Mouse (Mus musculus): Measurements from ENCODE around the gene Gm9495. TPM values are rescaled to one million over a fixed set of nuclear protein-coding genes. Genes with fewer than 3 reads are reported as not detected.
A peak's percentile ranks its signal among the peaks of the same experiment; 100 is the strongest.
"Not testable (repeated sequence)": the region's sequence is repeated elsewhere in the genome, so short reads cannot be mapped to it uniquely, and the experiment has no call there.

The Gm9495 gene
- polyA plus RNA-seq (2015; fragmentation: Nextera tagmentation; extraction: Ambion mirVana), result not detected in 2 replicates

GRCm38 (mm10) chr8:69453465-69453864 is at the start of gene Gm9495:
TSS of gene Gm9495 (minus strand) at chr8:69453565.
- H3K4me2 ChIP-seq (replicated peaks); H3K9ac ChIP-seq; H3K4me1 ChIP-seq; H3K27me3 ChIP-seq; H3K9me3 ChIP-seq; H3K36me3 ChIP-seq; H3K27ac ChIP-seq; ATAC-seq (ENCODE audit: low FRiP score, low read depth); H3K4me3 ChIP-seq: not testable (repeated sequence)
- WGBS, result 91% methylated on average over 2 of the region's 3 CpGs

- H3K9me3 ChIP-seq, result not testable (repeated sequence)
- WGBS, result 81% methylated on average over 3 of the region's 3 CpGs
Observed at GRCm38 (mm10) chr8:69474946-69475345, 21.6 kb upstream of the Gm9495 start.

GRCm38 (mm10) chr8:69420018-69420417 is 33.3 kb downstream of the Gm9495 start:
- not testable (repeated sequence) for ATAC-seq (ENCODE audit: low FRiP score, low read depth); H3K27me3 ChIP-seq; H3K4me2 ChIP-seq (replicated peaks); H3K4me1 ChIP-seq; H3K27ac ChIP-seq; H3K36me3 ChIP-seq; H3K9ac ChIP-seq; H3K4me3 ChIP-seq; H3K9me3 ChIP-seq
- 79% methylated on average over 3 of the region's 3 CpGs for WGBS

More at GRCm38 (mm10) chr8:69474946-69475345, 21.6 kb upstream of the Gm9495 start:
- H3K4me3 ChIP-seq; H3K36me3 ChIP-seq; H3K4me2 ChIP-seq (replicated peaks); H3K27ac ChIP-seq; H3K4me1 ChIP-seq; H3K9ac ChIP-seq; ATAC-seq (ENCODE audit: low FRiP score, low read depth); H3K27me3 ChIP-seq: not testable (repeated sequence)

GRCm38 (mm10) chr8:69414326-69414725 is 39.0 kb downstream of the Gm9495 start:
- no peaks in the 10 kb centered on the region for H3K4me1 ChIP-seq
- H3K9me3 ChIP-seq, result no peaks in the 10 kb centered on the region
- no peak overlapping the region for H3K4me3 ChIP-seq
- no peaks in the 10 kb centered on the region for H3K36me3 ChIP-seq
- no peak overlapping the region for H3K9ac ChIP-seq
- ATAC-seq (ENCODE audit: low FRiP score, low read depth), result no peak
- 74% methylated on average over 1 of the region's 1 CpGs for WGBS
- no peaks in the 10 kb centered on the region for H3K27me3 ChIP-seq
- no peak overlapping the region for H3K4me2 ChIP-seq (replicated peaks)
- no peak overlapping the region for H3K27ac ChIP-seq

- no peak for ATAC-seq (ENCODE audit: low FRiP score, low read depth)
- no peaks in the 10 kb centered on the region for H3K36me3 ChIP-seq
- H3K9ac ChIP-seq, result no peak overlapping the region
- no peaks in the 10 kb centered on the region for H3K27me3 ChIP-seq
- H3K9me3 ChIP-seq, result no peaks in the 10 kb centered on the region
- H3K4me3 ChIP-seq, result no peak overlapping the region
- H3K27ac ChIP-seq, result no peak overlapping the region
- H3K4me2 ChIP-seq (replicated peaks), result no peak overlapping the region
- H3K4me1 ChIP-seq, result 0 out of 2 replicates have a peak, but pooled peaks cover 2% of the 10 kb centered on the region
- WGBS, result 88% methylated on average over 6 of the region's 6 CpGs
Observed at GRCm38 (mm10) chr8:69404768-69405167, 48.6 kb downstream of the Gm9495 start.

GRCm38 (mm10) chr8:69399956-69400443 is 53.4 kb downstream of the Gm9495 start:
- no peaks in the 10 kb centered on the region for H3K36me3 ChIP-seq
- no peak overlapping the region for H3K27ac ChIP-seq
- no peaks in the 10 kb centered on the region for H3K27me3 ChIP-seq
- H3K4me2 ChIP-seq (replicated peaks), result peak overlapping the region; percentile 72
- H3K9me3 ChIP-seq, result no peaks in the 10 kb centered on the region
- H3K9ac ChIP-seq, result peak overlapping the region; percentile 76
- H3K4me1 ChIP-seq, result peaks cover 11% of the 10 kb centered on the region; the same call in 1 of the 2 replicates
- ATAC-seq (ENCODE audit: low FRiP score, low read depth), result no peak
- 61% methylated on average over 4 of the region's 4 CpGs for WGBS
- peak overlapping the region; percentile 51 for H3K4me3 ChIP-seq

GRCm38 (mm10) chr8:69399181-69399955 is 54.0 kb downstream of the Gm9495 start:
- Histone ChIP-seq H3K4me2 (replicated peaks) (peak overlapping the region; percentile 72), H3K4me1 (peaks cover 14% of the 10 kb centered on the region), H3K9me3 (no peaks in the 10 kb centered on the region), H3K9ac (peak overlapping the region; percentile 76), H3K27me3 (no peaks in the 10 kb centered on the region), H3K4me3 (peak overlapping the region; percentile 51), H3K36me3 (no peaks in the 10 kb centered on the region), H3K27ac (peak overlapping the region; percentile 63)
- ATAC-seq (ENCODE audit: low FRiP score, low read depth), result peak; percentile 63
- WGBS, result 16% methylated on average over 40 of the region's 43 CpGs

GRCm38 (mm10) chr8:69396196-69396595 is 57.2 kb downstream of the Gm9495 start:
- peaks cover 29% of the 10 kb centered on the region for H3K36me3 ChIP-seq
- H3K4me2 ChIP-seq (replicated peaks), result peak overlapping the region; percentile 65
- H3K27ac ChIP-seq, result no peak overlapping the region
- H3K4me1 ChIP-seq, result peaks cover 20% of the 10 kb centered on the region
- H3K4me3 ChIP-seq, result no peak overlapping the region
- peaks cover 21% of the 10 kb centered on the region for H3K9me3 ChIP-seq
- 80% methylated on average over 6 of the region's 6 CpGs for WGBS
- ATAC-seq (ENCODE audit: low FRiP score, low read depth), result no peak
- no peaks in the 10 kb centered on the region for H3K27me3 ChIP-seq
- no peak overlapping the region for H3K9ac ChIP-seq

- ATAC-seq (ENCODE audit: low FRiP score, low read depth), result peak; percentile 99
- peaks cover 39% of the 10 kb centered on the region for H3K36me3 ChIP-seq
- H3K4me3 ChIP-seq, result peak overlapping the region; percentile 67
- H3K27me3 ChIP-seq, result no peaks in the 10 kb centered on the region
- H3K27ac ChIP-seq, result peak overlapping the region; percentile 96
- 1% methylated on average over 26 of the region's 26 CpGs for WGBS
- H3K4me2 ChIP-seq (replicated peaks), result peak overlapping the region; percentile 65
- H3K9me3 ChIP-seq, result peaks cover 30% of the 10 kb centered on the region
- H3K9ac ChIP-seq, result peak overlapping the region; percentile 91
- peaks cover 20% of the 10 kb centered on the region for H3K4me1 ChIP-seq
Observed at GRCm38 (mm10) chr8:69395050-69395789, 58.1 kb downstream of the Gm9495 start.

GRCm38 (mm10) chr8:69384361-69384760 is 69.0 kb downstream of the Gm9495 start:
- Histone ChIP-seq H3K4me1 (no peaks in the 10 kb centered on the region), H3K4me3 (no peak overlapping the region), H3K4me2 (replicated peaks) (no peak overlapping the region), H3K36me3 (peaks cover 44% of the 10 kb centered on the region), H3K9ac (no peak overlapping the region), H3K27me3 (no peaks in the 10 kb centered on the region), H3K27ac (no peak overlapping the region), H3K9me3 (peaks cover 50% of the 10 kb centered on the region)
- no peak for ATAC-seq (ENCODE audit: low FRiP score, low read depth)
- WGBS, result 98% methylated on average over 6 of the region's 6 CpGs

Measured in limb, embryonic 13.5 days (tissue).